Mouse (Mus musculus) hindbrain, embryonic 10.5 days (tissue): ENCODE data around the gene Acot11. TPM values are rescaled to one million over a fixed set of nuclear protein-coding genes. Genes with fewer than 3 reads are reported as not detected.
A peak's percentile ranks its signal among the peaks of the same experiment; 100 is the strongest.
"Not testable (repeated sequence)": the region's sequence is repeated elsewhere in the genome, so short reads cannot be mapped to it uniquely, and the experiment has no call there.

Experiments used
- DNase-seq: peaks from one replicate; pipeline ENCODE4 v3.0.0-alpha.2; 2017; ENCODE audit warnings: low spot score
- H3K27ac ChIP-seq: fragments of 300-500 bp; sonication (generic); 2 replicates; pipeline ENCODE4 v1.5.1; 2016; ENCODE audit warnings: mild to moderate bottlenecking, moderate library complexity
- H3K27me3 ChIP-seq: fragments of 300-500 bp; sonication (generic); 2 replicates; pipeline ENCODE4 v1.6.1; 2016; ENCODE audit warnings: mild to moderate bottlenecking; ENCODE audit not compliant: poor library complexity, insufficient read depth, severe bottlenecking
- H3K36me3 ChIP-seq: fragments of 300-500 bp; sonication (generic); 2 replicates; pipeline ENCODE4 v1.6.1; 2016; ENCODE audit warnings: mild to moderate bottlenecking, moderate library complexity
- H3K4me1 ChIP-seq: fragments of 300-500 bp; sonication (generic); replicated peaks from 2 replicates; pipeline ENCODE4 v1.6.1; 2016; ENCODE audit warnings: mild to moderate bottlenecking
- H3K4me3 ChIP-seq: fragments of 300-500 bp; sonication (generic); 2 replicates; pipeline ENCODE4 v1.5.1; 2016; ENCODE audit warnings: mild to moderate bottlenecking, moderate library complexity
- H3K9me3 ChIP-seq: fragments of 300-500 bp; sonication (generic); 2 replicates; pipeline ENCODE4 v1.6.1; 2016; ENCODE audit warnings: mild to moderate bottlenecking, moderate library complexity
- WGBS: fragments of 180-500 bp; shearing (Covaris S2); methylation state at CpG from one replicate; pipeline ENCODE4 v1.1.7; 2016; 5-methylcytosine and 5-hydroxymethylcytosine counted together
- polyA plus RNA-seq: library from polyadenylated mRNA; unstranded; fragments of >200 nt; fragmentation: Nextera tagmentation; extraction: Ambion mirVana; gene quantifications from 2 replicates; pipeline ENCODE4 v1.2.1, GENCODE M21; 2016

The Acot11 gene
- polyA plus RNA-seq, 1 experiment from 2014 or later: 1.8 TPM

DNA sequence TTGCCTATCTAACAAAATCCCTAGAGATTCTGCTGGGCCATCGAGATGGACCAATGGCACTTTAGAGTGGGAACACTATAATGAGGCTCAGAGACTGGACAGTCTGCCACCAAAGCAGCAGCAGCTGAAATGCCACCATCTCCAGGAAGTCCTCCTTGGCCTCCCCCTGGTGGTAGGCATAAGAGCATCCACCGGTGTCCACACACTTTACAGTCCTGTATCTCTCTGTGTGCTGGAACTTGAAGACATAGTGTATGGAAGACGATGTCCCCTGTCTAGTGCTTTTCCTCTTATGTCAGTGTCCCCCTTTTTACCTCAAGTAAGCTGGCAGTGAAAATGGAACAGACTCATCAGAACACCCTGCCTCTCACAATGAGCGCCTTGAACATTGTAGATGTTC, 1.0 kb downstream of the Acot11 start:
- H3K4me3 ChIP-seq: no peak overlapping the region
- H3K9me3 ChIP-seq: no peaks in the 10 kb centered on the region
- DNase-seq: no peak
- no peak overlapping the region for H3K27ac ChIP-seq
- H3K27me3 ChIP-seq: peaks cover 32% of the 10 kb centered on the region
- peaks cover 36% of the 10 kb centered on the region for H3K4me1 ChIP-seq
- WGBS: 80% methylated on average over 4 of the region's 4 CpGs
- no peaks in the 10 kb centered on the region for H3K36me3 ChIP-seq

GRCm38 (mm10) chr4:106799772-106800336, 4.9 kb downstream of the Acot11 start:
- peak; percentile 73 for DNase-seq
- Histone ChIP-seq H3K4me3 (peak overlapping the region; percentile 39), H3K27ac (peak overlapping the region; percentile 59; the same call in 1 of the 2 replicates), H3K27me3 (peaks cover 26% of the 10 kb centered on the region), H3K4me1 (peaks cover 25% of the 10 kb centered on the region), H3K36me3 (no peaks in the 10 kb centered on the region), H3K9me3 (no peaks in the 10 kb centered on the region)
- 8% methylated on average over 15 of the region's 15 CpGs for WGBS

GRCm38 (mm10) chr4:106798908-106799546, 5.8 kb downstream of the Acot11 start:
- WGBS: 74% methylated on average over 10 of the region's 10 CpGs

GRCm38 (mm10) chr4:106795289-106795688, 9.5 kb downstream of the Acot11 start:
- DNase-seq: no peak
- H3K27me3 ChIP-seq: peaks cover 9% of the 10 kb centered on the region; the same call in 1 of the 2 replicates
- H3K4me3 ChIP-seq: no peak overlapping the region
- H3K4me1 ChIP-seq: peaks cover 15% of the 10 kb centered on the region
- 81% methylated on average over 2 of the region's 2 CpGs for WGBS
- H3K36me3 ChIP-seq: no peaks in the 10 kb centered on the region
- H3K9me3 ChIP-seq: no peaks in the 10 kb centered on the region
- no peak overlapping the region for H3K27ac ChIP-seq

More at GRCm38 (mm10) chr4:106798908-106799546, 5.8 kb downstream of the Acot11 start:
- peaks cover 18% of the 10 kb centered on the region for H3K27me3 ChIP-seq
- DNase-seq: no peak
- peaks cover 19% of the 10 kb centered on the region for H3K4me1 ChIP-seq
- H3K4me3 ChIP-seq: peak overlapping the region; percentile 39; the same call in 1 of the 2 replicates
- no peak overlapping the region; the same call in 1 of the 2 replicates for H3K27ac ChIP-seq
- no peaks in the 10 kb centered on the region for H3K36me3 ChIP-seq
- no peaks in the 10 kb centered on the region for H3K9me3 ChIP-seq

GRCm38 (mm10) chr4:106794247-106794646, 10.6 kb downstream of the Acot11 start:
- H3K4me3 ChIP-seq: no peak overlapping the region
- no peak for DNase-seq
- H3K27me3 ChIP-seq: peaks cover 9% of the 10 kb centered on the region; the same call in 1 of the 2 replicates
- H3K27ac ChIP-seq: no peak overlapping the region
- H3K4me1 ChIP-seq: peaks cover 9% of the 10 kb centered on the region; the same call in 1 of the 2 replicates
- no peaks in the 10 kb centered on the region for H3K36me3 ChIP-seq
- no peaks in the 10 kb centered on the region for H3K9me3 ChIP-seq
- 92% methylated on average over 7 of the region's 7 CpGs for WGBS

- 92% methylated on average over 9 of the region's 9 CpGs for WGBS
- H3K36me3 ChIP-seq, H3K27me3 ChIP-seq, H3K9me3 ChIP-seq, DNase-seq, H3K4me1 ChIP-seq, H3K27ac ChIP-seq, H3K4me3 ChIP-seq: not testable (repeated sequence)
These were observed 11.0 kb downstream of the Acot11 start for GRCm38 (mm10) chr4:106793826-106794225.

DNA sequence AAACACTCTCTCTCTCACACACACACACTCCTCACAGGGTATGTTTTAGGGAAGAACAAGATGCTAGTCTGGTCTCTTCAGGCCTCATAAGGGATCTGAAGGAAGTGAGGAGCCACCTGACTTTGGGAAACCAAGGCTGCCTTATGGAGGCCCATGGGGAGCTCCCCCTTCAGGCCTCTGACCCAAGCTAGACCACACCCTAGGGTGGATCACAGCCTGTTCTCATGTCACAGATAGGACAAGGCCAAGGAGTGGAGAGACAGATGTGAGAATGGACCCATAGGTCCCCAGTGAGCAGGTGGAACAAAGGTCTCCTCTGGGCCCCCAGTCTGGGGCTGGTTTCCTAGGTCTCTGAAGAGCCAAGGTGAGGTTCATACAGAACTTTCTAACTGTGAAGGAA, 12.5 kb downstream of the Acot11 start:
- Histone ChIP-seq H3K9me3 (no peaks in the 10 kb centered on the region), H3K4me3 (no peak overlapping the region), H3K27me3 (no peaks in the 10 kb centered on the region), H3K4me1 (peaks cover 25% of the 10 kb centered on the region), H3K27ac (peak overlapping the region; percentile 5; the same call in 1 of the 2 replicates), H3K36me3 (no peaks in the 10 kb centered on the region)
- no peak for DNase-seq

DNA sequence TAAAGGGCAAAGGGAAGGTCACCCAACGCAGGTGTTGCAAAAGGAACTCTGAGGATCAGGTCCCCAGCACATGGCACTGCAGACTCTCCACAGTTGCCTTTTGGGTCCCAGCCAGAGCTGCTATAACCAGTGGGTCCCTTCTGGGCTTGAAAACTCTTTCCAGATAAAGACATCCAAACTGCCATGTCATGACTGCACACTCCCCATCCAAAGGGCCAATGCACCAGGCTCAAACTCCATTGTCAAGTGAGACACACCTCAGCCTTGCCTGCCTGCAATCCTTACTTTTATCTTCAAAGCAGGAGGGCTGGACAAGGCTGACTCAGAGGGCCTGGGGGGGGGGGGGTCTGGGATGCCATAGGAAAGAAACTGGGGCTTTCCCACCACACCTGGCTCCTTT, 13.9 kb downstream of the Acot11 start:
- no peak for DNase-seq
- H3K36me3 ChIP-seq: no peaks in the 10 kb centered on the region
- no peak overlapping the region for H3K27ac ChIP-seq
- no peaks in the 10 kb centered on the region for H3K9me3 ChIP-seq
- WGBS: 93% methylated on average over 1 of the region's 1 CpGs
- no peak overlapping the region for H3K4me3 ChIP-seq
- H3K4me1 ChIP-seq: peaks cover 38% of the 10 kb centered on the region
- peaks cover 3% of the 10 kb centered on the region; the same call in 1 of the 2 replicates for H3K27me3 ChIP-seq

GRCm38 (mm10) chr4:106790218-106790617, 14.6 kb downstream of the Acot11 start:
- not testable (repeated sequence) for H3K27ac ChIP-seq, H3K9me3 ChIP-seq, H3K4me3 ChIP-seq, H3K36me3 ChIP-seq, H3K27me3 ChIP-seq, DNase-seq
- peaks cover 45% of the 10 kb centered on the region for H3K4me1 ChIP-seq
- WGBS: 87% methylated on average over 5 of the region's 5 CpGs

GRCm38 (mm10) chr4:106789705-106790104, 15.1 kb downstream of the Acot11 start:
- H3K27ac ChIP-seq: peak overlapping the region; percentile 50; the same call in 1 of the 2 replicates
- no peaks in the 10 kb centered on the region for H3K36me3 ChIP-seq
- H3K4me3 ChIP-seq: no peak overlapping the region
- peaks cover 3% of the 10 kb centered on the region; the same call in 1 of the 2 replicates for H3K27me3 ChIP-seq
- 80% methylated on average over 9 of the region's 9 CpGs for WGBS
- DNase-seq: no peak
- H3K4me1 ChIP-seq: peaks cover 50% of the 10 kb centered on the region
- H3K9me3 ChIP-seq: no peaks in the 10 kb centered on the region

- no peak overlapping the region for H3K4me3 ChIP-seq
- peaks cover 59% of the 10 kb centered on the region for H3K4me1 ChIP-seq
- no peaks in the 10 kb centered on the region for H3K9me3 ChIP-seq
- no peaks in the 10 kb centered on the region for H3K36me3 ChIP-seq
- no peak overlapping the region for H3K27ac ChIP-seq
- 84% methylated on average over 11 of the region's 11 CpGs for WGBS
- DNase-seq: no peak
- H3K27me3 ChIP-seq: peaks cover 12% of the 10 kb centered on the region; the same call in 1 of the 2 replicates
These were observed 16.2 kb downstream of the Acot11 start for GRCm38 (mm10) chr4:106788627-106789026.

DNA sequence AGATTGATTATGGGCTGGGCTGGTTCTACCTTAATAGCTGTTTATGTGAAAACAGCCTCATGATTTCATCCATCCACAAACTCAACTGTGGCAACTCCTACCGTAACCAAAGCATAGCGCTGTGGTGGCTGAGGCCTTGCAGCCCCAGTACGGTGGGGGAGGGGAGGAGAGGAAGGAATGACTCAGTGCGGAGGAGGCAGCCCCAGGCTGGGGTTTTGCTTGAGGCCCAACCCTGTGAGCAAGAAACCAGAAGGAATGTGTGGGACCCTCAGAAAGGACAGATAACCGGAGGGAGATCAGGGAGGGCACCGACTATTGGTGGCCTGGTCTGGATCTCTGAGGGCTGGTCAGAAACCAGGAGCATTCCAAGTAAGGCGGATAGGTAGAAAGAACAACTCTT, 17.0 kb downstream of the Acot11 start:
- Histone ChIP-seq H3K27me3 (peaks cover 12% of the 10 kb centered on the region; the same call in 1 of the 2 replicates), H3K27ac (peak overlapping the region; percentile 89), H3K36me3 (no peaks in the 10 kb centered on the region), H3K4me1 (peaks cover 65% of the 10 kb centered on the region), H3K4me3 (no peak overlapping the region), H3K9me3 (no peaks in the 10 kb centered on the region)
- WGBS: 59% methylated on average over 7 of the region's 7 CpGs
- no peak for DNase-seq

GRCm38 (mm10) chr4:106785753-106786540, 18.9 kb downstream of the Acot11 start:
- H3K27ac ChIP-seq: peak overlapping the region; percentile 89
- H3K4me3 ChIP-seq: no peak overlapping the region
- H3K27me3 ChIP-seq: peaks cover 18% of the 10 kb centered on the region; the same call in 1 of the 2 replicates
- peak; percentile 81 for DNase-seq
- H3K4me1 ChIP-seq: peaks cover 75% of the 10 kb centered on the region
- no peaks in the 10 kb centered on the region for H3K36me3 ChIP-seq
- WGBS: 8% methylated on average over 5 of the region's 5 CpGs
- no peaks in the 10 kb centered on the region for H3K9me3 ChIP-seq
